In the genomic region with DNA sequence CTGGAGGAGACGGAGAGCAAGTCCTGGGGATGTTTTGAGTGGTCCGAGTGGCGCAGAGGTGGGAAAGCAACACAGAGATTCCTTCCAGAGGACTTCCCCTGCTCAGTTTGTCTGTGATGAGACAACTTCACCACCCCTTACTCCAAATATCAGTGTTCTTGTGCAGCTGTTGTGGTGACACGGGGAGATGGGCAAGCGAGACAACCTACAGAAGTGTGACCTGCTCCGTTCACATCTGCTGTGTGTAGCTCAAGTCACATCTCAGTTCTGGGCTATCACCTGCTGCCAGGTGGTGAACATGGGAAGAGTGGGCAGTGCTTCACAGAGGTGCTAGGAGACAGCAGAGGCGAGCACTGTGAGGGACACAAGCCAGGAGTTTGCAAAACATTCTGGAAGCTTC, we compare ENCODE assay signal across 21 mouse cellular contexts.
"Had no signal": no experiment of that assay in that cellular context is flagged by ENCODE, and none has a peak within 500 bp of the region (broad histone marks: within the 10 kb centered on the region; RNA-seq: fewer than 3 reads in every experiment).

No protein-coding gene starts in this region.

- H3K27me3 ChIP-seq: midbrain, embryonic 12.5 days; midbrain, embryonic 15.5 days; neural tube, embryonic 12.5 days; neural tube, embryonic 15.5 days had no signal

- DNase-seq: kidney, postnatal 25 days; layer of hippocampus, adult 9-11 months; liver, postnatal 0 days; lung, embryonic 14.5 days; right cerebral cortex, adult 18-20 months; right cerebral cortex, postnatal 14 days; right cerebral cortex, postnatal 4 days; thymus, adult 2 months; thymus, postnatal 14 days; thymus, postnatal 4 days had no signal

- H3K27ac ChIP-seq: kidney, postnatal 0 days; liver, embryonic 14.5 days; macrophage; midbrain, embryonic 12.5 days; midbrain, embryonic 15.5 days; neural tube, embryonic 12.5 days; neural tube, embryonic 15.5 days; stomach, postnatal 0 days had no signal

- ATAC-seq: liver, postnatal 0 days; lung, postnatal 0 days; midbrain, embryonic 15.5 days had no signal

- H3K36me3 ChIP-seq: midbrain, embryonic 12.5 days; midbrain, embryonic 15.5 days; neural tube, embryonic 12.5 days; neural tube, embryonic 15.5 days had no signal

- H3K4me3 ChIP-seq: layer of hippocampus, adult 2 months; midbrain, embryonic 12.5 days; midbrain, embryonic 15.5 days; neural tube, embryonic 12.5 days; neural tube, embryonic 15.5 days had no signal

- H3K9me3 ChIP-seq: midbrain, embryonic 12.5 days; midbrain, embryonic 15.5 days; neural tube, embryonic 12.5 days; neural tube, embryonic 15.5 days had no signal

- H3K4me1 ChIP-seq: midbrain, embryonic 12.5 days had no signal

- H3K9ac ChIP-seq: liver, embryonic 14.5 days; liver, postnatal 0 days; lung, embryonic 14.5 days; midbrain, embryonic 12.5 days; midbrain, embryonic 15.5 days; neural tube, embryonic 12.5 days; neural tube, embryonic 15.5 days had no signal

- H3K4me2 ChIP-seq: liver, embryonic 11.5 days; lung, embryonic 14.5 days; midbrain, embryonic 12.5 days; midbrain, embryonic 15.5 days; neural tube, embryonic 12.5 days; neural tube, embryonic 15.5 days had no signal
